Mouse (Mus musculus): Measurements from ENCODE around the gene Igfbp3.
"Not testable (repeated sequence)": the region's sequence is repeated elsewhere in the genome, so short reads cannot be mapped to it uniquely, and the experiment has no call there.

Gene Igfbp3

DNA sequence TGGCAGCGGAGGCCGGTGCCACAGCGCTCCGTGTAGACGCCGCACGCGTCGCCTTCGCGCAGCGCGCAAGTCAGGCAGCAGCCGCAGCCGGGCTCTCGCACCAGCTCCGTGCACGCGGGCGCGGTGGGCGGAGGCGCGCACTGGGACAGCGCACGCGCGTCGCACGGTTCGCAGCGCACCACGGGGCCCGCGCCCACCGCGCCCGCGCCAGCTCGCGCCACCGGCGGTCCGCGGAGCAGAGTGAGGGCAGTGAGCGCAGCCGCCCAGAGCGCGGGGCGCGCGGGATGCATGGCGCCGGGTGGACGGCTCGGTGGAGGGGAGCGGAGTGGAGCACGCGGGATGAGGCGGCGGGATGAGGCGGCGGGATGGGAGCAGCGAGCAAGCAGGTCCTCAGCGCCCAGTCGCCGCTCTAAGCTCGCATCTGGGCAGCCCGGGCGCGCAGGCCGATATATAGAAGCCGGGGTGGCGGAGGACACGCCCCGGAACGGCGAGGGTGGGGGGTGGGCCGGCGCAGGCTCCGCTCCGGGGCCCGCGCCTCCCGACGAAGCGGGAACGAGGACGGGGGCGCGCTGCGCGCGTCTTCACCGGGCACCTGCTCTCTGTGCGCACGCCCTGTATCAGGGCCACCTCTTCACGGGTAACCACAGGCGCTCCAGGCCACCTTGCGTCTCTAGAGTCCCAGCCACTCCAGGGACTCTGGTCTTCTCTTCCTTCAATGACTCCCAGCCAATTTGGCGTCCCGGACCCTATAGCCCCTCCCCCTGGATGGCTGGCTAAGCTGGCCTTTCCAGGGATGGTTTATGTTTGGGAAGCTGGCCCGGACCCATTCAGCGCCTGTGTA is at the start of gene Igfbp3:
Igfbp3 (minus strand) TSS at position 423 of the 841 bp plus-strand sequence.
- no peak for DNase-seq (ENCODE audit: low read depth)

DNA sequence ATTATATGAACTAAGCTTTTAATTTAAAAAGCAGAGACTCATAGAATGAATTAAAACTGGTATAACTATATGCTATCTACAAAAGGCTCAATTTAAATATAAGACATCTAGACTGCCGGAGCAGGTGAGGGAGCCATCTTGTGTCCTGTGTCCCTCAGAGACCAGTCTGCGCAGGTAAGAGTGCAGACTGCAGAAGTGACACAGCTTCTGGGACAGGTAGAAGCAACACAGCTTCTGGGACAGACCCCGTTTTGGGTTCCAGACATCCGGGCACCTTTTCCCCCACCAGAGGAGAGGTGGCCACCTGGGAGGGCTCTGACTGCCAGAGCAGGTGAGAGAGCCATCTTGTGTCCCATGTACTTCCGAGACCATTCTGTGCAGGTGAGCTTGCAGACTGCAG is 37.1 kb upstream of the Igfbp3 start:
- DNase-seq (ENCODE audit: low read depth): no peak

DNA sequence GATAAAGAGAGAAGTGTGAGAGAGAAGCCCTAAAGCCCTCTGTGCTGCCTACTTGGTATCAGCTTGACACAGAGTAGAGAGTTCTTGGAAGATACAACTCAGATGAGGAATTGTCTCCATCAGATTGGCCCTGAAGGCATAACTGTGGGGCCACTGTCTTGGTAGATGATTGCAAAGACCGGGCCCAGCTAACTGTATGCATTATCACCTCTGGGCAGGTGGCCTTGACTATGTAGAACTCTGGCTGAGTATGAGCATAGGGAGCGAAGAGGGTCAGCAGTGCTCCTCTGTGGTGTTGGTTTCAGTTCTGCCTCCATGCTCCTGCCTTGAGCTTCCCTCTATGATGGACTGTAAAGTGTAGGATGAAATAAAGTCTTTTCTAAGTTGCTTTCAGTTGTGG is 36.7 kb upstream of the Igfbp3 start:
- DNase-seq (ENCODE audit: low read depth): no peak

DNA sequence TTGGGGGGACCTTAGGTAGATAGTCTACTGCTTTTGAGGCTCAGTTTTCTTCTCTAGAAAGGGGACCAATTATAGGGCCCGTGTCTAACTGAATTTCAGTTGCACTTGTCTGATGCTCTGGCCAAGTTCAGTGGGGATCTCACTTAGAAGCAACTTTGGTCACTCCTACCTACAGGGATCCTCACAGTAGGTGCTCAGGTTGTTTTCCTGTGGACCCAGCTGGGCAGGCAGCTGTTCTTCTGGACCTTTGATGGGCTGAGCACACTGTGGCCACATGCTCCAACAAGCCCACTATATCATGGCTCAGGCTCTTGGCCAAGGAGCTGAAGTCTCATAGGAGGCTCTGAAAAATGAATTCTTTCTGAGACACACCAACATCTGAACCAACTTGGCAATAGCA is 31.1 kb upstream of the Igfbp3 start:
- no peak for DNase-seq (ENCODE audit: low read depth)

DNA sequence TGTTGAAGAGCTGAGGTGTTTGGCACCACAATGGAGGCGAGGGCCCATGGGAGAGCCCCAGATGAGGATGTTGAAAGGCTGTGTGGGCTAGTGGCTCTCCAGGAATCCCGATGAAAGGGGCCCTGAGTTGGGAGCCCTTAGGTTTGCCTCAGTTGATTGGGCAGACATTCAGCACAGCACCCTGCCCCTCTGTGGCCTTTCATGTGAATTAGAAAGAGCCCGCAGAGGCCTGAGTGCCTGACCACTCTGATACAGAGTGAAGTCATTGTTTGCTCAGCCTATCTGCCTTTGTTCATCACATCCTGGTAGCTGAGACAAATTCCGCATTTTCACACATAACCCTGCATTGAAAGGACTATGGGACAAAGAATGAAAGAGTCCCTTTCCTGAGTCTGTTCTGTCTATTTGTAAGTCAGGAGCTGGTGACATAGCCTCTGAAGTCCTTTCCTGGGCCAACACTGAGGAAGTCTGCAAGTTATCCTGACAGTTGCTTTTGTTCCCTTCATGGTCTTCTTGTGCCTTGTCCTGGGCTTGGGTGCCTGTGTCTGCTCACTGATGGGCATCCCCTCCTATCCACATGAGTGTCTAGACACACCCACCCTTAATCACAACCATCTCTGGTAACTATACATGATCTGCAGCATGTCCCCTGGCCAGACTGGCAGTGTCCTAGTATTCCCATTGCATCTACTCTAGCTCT is 25.5 kb upstream of the Igfbp3 start:
- no peak for DNase-seq (ENCODE audit: low read depth)

DNA sequence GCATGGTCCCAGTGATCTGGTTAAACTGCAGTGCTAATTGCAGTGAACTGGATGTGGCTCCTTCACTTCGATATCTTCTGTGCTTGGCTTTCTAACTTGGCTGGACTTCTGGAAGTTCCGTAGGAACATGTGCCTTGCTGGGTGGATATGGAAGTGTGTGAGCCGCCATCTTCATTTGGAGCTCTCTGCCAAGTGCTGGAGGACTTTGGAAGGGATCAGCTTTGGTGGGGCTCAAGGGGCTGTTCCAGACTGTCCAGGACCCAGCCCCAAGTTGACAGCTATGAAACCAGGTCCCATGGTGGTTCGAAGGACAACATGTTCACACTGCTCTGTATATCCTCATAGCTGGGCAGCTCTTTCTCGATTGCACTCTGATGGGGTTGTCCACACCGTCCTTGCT is 24.8 kb upstream of the Igfbp3 start:
- DNase-seq (ENCODE audit: low read depth): no peak

DNA sequence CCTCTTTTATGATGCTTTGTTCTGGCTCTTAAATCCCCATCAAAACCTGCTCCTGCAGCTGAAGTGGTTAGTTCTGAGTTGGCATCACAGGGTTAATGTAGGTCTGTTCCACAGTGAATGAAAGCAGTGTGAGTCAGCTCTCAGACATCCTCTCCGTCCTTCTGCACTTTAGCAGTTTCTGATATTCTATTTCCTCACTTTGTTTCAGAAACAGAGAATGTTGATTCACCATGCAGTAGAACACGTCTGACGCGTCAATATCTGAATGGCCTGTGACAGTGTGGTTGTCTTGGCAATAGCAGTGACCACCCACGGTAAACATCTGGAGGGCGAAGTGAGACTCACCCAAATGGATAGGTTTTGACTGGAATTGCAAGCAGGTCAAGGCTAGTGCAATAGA is 24.0 kb upstream of the Igfbp3 start:
- DNase-seq (ENCODE audit: low read depth): no peak

DNA sequence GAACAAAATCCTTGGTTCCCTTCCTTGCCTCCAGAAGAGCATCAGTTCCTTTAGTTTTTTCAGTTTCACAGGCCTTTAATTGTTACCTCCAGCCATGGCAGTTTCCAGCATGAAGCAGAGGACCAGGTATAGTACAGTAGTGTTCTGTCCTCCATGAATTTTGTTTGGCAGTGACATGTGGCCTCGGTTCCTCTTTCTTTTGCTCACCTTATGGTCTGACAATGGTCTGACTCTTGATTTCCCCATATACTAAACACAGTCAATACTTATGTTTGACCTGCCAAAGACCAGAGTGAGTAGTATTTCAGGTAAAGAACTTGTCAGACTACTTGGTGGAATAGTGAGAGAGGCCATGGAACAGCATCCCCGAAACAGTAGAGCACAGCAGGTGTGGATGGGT is 23.0 kb upstream of the Igfbp3 start:
- no peak for DNase-seq (ENCODE audit: low read depth)

DNA sequence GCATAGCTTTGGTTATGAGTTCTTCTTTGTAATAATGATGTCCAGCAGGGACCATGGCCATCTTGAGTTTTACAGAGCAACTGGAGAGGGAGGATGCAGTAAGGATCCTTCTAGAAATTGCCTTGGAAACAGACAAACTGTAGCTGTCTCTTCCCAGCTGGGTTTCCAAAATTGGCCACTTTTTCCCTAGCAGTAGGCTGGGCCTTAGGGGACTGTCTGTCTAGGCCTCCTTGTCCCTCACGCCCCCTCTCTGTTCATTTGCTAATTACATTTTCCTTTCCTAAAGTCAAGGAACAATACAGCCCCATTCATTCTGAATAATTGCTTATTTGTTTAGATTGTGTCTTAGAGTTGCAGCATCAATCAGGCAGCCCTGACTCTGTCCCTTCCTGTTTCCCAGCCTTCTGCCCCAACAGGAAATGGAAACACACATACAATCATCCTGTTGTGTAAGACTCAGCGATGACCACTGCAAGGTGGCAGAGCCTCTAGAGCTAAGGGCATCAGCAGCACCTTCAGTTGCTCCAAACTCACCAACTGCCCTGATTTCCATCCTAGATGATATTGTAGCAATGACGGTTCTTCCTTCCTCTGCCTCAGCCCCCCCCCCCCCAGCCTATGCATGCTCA is 21.4 kb upstream of the Igfbp3 start:
- DNase-seq (ENCODE audit: low read depth): no peak

DNA sequence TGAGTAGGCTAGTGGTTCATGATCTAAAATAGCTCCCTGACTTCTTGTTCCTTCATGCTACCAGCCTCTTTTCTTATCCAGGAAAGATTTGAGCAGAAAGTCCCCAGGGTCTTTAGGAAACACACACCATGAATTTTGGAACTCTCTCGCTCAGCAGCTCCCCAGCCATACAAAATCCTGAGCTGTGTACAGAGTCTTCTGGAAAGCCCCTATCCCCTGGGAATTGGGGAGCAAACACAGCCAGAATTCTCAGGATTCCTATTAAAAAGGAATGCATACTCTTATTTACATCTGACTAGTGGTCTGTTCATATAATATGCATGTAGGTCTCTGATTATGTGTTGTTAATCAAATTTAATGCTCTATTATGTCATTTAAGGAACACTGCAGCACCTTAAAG is 20.7 kb upstream of the Igfbp3 start:
- no peak for DNase-seq (ENCODE audit: low read depth)

DNA sequence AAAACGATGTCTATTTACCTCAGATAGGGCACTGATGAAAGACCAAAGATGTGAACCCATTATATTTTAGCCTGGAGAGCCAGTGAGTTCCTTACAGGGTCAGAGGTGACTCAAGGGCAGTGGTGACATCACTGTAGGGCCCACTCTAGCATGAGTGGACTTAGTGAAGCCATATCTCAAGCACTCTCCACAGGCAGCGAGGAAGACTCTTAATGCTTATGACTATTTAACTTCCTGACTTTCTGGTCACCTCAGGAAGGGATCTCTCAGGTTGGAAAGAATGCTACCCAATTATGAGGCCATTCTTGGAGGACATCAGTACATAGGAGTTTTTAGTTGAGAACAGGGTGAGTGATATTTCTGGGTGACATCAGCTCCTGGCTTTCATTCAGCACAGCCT is 19.6 kb upstream of the Igfbp3 start:
- no peak for DNase-seq (ENCODE audit: low read depth)

DNA sequence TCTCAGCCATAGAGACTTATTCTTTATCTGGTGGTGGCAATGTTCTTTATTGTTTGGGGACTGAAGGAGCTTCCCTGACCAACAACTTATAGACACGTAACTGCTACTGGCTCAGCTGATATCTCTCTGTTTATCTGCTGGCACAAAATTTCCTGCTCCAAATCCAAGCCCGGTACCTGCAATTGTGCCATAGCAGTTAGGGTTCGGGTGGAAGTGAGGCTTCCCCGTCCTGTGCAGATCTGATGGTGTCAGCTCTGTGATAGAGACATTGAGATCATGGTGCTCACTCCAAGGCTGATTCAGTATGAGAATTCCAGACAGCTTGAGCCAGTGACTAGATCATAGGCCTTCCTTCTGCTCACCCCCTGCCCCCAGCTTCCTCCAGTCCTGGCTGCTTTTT is 18.2 kb upstream of the Igfbp3 start:
- DNase-seq (ENCODE audit: low read depth): no peak

DNA sequence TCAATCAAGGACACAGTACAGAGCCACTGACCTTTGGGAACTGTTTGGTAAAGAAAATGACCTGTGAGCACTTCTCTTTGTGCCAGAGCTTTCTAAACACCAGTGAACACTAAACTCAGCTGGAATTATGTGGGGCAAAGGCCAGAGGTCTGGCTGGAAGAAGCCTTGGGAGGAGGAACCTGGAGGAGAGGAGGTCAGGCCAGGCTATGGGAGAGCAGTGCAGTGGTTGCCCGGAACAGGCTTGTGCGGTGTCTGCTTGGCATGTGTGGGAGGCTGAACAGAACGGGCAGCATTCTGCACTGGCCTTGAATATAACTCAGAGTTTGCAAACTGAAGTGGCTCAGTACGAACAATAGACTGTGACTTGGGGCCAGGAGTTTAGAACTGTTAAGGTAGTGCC is 16.3 kb upstream of the Igfbp3 start:
- DNase-seq (ENCODE audit: low read depth): no peak

DNA sequence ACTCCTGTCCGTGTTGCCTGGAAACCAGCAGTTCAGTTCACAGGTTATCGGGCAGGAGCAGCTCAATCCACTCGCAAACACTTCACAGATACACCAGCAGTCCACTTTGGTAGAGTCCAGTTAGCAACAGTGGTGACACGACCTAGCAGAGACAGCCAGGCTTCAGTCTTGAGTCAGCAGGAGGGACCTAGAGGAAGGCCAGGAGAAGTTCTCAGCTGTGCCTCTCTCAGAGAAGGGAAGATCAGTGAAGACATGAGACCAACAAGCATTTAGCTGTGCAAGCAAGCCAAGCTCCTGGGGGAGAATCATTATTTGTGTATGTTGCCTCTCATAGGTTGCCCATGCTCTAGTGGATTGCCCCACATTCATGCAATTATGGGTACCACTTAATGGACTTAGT is 14.4 kb upstream of the Igfbp3 start:
- DNase-seq (ENCODE audit: low read depth): no peak

DNA sequence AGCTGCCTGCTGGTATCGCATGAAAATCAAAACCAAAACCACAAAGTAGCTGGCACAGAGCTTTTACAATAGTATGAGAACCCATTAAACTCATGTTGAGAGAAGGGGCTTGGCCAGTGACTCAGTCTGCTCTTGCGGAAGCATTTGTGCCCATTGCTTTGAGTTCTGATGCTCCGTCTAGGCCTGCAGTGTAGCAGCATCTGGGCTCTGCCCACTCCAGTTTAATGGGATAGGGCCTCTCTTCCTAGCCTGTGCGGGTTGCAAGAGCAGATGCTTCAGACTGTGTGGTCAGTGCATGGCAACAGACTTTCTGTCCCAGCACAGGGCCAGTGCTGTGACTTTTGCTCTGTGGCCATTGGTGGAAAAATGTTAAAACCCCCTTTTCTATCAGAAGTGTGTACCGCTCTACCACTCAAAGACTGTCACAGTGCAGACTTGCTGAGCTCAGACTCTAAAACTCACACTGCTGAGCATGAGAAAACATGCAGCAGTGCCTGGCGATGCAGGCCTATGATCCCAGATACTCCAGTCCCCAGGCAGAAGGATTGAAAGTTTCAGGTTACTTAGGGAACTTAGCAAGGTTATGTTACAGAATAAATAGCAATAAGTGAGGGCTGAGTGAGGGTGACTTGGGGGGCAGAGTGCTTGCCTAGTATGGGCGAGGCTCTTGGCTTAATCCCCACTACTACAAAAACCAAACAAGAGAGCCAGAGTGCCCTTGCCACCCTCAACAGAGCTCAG is 13.3 kb upstream of the Igfbp3 start:
- no peak for DNase-seq (ENCODE audit: low read depth)

DNA sequence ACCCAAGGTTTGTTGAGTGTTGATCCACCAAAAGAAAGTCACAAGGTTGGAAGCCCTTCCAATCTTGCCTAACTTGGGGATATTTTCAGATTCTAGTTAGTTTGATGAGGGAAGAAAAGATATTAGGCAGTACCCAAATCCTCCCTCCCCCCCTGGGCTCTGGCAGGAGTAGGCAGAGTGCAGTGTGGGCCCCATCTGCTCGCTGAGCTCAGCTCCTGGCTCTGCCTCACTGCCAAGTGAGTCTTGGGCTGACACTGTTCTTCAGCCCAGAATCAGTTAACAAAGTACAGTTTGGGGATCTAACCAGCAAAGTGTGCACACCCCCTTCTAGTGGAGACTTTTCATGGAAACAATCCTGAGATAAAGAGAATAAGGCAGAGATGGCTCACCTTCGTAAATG is 12.5 kb upstream of the Igfbp3 start:
- no peak for DNase-seq (ENCODE audit: low read depth)

DNA sequence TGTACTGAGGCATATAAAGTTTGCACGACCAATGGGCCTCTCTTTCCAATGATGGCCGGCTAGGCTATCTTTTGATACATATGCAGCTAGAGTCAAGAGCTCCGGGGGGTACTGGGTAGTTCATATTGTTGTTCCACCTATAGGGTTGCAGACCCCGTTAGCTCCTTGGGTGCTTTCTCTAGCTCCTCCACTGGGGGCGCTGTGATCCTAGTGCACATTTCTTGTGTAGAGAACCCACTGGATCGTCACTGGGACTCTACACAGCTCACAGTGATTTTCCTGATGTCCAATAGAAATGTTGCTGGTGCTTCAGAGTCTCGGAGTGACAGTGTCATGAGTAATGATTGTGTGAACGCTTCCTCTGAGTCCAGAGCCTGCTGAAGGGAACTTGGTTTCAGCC is 8.1 kb upstream of the Igfbp3 start:
- DNase-seq (ENCODE audit: low read depth): not testable (repeated sequence)

DNA sequence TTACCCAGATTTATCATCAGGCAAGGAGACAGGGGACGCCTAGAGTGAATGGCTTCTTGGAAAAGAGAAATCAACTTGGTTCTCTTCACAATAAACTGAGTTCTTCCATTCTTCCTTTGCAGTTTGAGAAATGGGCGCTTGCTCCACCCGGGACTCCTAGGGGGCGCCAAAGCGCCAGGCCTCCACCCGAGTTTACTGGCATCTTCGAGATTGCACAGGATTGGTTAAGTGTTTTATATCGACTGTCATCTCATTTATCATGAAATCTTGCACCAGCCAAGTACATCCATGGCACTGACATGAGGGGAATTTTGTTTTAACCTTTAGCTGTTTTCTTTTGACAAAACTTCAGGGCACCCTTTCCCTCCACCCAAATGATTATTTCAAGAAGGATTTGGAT is 2.0 kb upstream of the Igfbp3 start:
- peak; percentile 6 for DNase-seq (ENCODE audit: low read depth)

DNA sequence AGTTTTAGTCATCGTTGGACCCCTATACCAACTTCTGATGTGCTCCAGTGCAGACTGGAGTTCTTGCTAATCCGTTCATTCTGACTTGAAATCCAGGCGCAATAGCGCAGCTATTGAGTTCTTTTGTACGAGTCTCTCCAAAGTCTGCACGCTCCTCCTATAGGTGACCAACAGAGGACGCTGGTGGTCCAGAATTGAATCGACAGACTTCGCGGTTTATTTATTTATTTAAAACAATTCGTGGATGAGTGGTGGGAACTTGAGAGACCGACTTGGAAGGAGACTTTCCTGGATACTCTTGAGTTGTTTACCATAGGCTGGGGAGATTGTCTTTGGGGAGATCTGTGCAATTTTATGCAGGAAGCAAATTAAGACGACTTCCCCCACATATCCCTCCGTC is 1.0 kb upstream of the Igfbp3 start:
- no peak for DNase-seq (ENCODE audit: low read depth)

DNA sequence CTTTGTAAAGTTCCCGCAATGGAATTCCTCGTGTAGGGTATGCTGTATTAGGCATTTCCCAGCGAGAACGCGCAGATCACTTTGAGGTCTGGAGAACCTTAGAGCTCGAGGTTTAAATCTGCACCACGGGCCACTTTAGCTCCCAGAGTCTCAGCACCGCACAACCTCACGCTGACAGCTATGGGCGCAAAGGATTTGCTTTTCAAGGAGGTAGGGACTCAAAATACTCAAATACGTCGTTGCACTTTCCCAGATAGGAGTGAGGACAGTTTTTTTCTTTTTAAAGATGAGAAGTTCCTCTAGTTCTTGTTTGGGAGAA is 578 bp upstream of the Igfbp3 start:
- DNase-seq (ENCODE audit: low read depth): no peak

DNA sequence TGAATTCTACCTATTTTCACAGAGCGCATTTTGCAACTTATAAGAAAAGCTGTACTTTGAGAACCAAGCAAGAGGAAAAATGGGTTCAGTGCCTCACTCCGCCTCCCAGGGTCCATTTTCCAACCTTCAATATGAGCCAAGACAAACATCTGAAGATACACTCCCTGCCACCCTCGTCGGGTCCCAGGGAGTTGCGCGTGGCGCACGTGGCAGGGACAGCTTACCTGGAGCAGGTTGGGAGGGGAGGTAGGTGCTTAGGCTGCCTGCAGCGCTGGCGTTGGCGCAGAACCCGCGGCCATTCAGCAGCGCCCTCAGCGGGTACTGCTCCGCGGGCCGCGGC is 592 bp downstream of the Igfbp3 start:
- DNase-seq (ENCODE audit: low read depth): no peak

DNA sequence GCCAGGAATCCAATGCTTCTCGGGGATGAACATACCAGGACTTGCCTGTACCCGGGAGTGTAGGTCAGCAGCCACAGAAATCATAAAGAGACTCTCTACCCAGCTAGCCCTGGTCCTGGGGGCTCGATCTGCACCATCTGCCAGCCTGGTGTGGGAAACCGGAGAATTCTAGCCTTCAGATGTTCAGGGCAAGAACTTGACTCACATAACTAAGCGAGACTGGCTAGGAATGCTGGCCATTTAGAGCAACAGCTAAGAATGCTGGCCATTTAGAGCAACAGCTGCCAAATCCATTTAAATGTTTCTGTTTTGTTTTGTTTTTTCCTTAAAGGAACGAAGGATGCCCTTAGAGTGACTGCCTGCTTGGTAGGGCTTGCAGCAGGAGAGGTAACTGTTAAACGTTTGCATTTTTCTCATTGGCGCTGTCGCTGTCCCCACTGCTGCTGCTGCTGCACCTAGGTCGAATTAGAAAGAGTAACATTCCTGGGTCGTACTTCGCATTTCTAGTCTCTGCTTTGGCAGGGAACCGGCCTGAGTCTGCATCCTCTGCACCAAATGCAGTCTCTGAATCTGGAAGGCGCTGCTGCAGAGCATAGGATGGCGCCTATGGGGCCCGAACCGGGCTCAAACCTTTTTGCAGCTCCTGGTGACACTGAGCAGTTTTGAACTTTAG is 1.5 kb downstream of the Igfbp3 start:
- DNase-seq (ENCODE audit: low read depth): no peak

Data from induced T-regulatory cell, adult 2 months (primary cell).